Mouse (Mus musculus) hindbrain, embryonic 15.5 days (tissue): ENCODE results near the gene Rnasel. TPM values are rescaled to one million over a fixed set of nuclear protein-coding genes. Genes with fewer than 3 reads are reported as not detected.

Experiments used
- ATAC-seq: fragments of 200-750 bp; cut with Nextera tagmentation; 2 replicates; pipeline ENCODE4 v1.8.0; 2017; ENCODE audit warnings: low read depth, moderate number of reproducible peaks, moderate TSS enrichment; ENCODE audit not compliant: low FRiP score
- H3K27ac ChIP-seq: fragments of 300-500 bp; sonication (generic); replicated peaks from 2 replicates; pipeline ENCODE4 v1.5.1; 2015; ENCODE audit warnings: mild to moderate bottlenecking, inconsistent platforms
- H3K27me3 ChIP-seq: fragments of 300-500 bp; sonication (generic); 2 replicates; pipeline ENCODE4 v1.6.1; 2015; ENCODE audit warnings: control low read depth, inconsistent platforms
- H3K36me3 ChIP-seq: fragments of 300-500 bp; sonication (generic); 2 replicates; pipeline ENCODE4 v1.6.1; 2015; ENCODE audit warnings: control low read depth, inconsistent platforms
- H3K4me1 ChIP-seq: fragments of 300-500 bp; sonication (generic); replicated peaks from 2 replicates; pipeline ENCODE4 v1.6.1; 2015; ENCODE audit warnings: control low read depth, inconsistent platforms
- H3K4me2 ChIP-seq: fragments of 300-500 bp; sonication (generic); 2 replicates; pipeline ENCODE4 v1.6.1; 2015; ENCODE audit warnings: moderate library complexity, mild to moderate bottlenecking, inconsistent platforms
- H3K4me3 ChIP-seq: fragments of 300-500 bp; sonication (generic); 2 replicates; pipeline ENCODE4 v1.5.1; 2015; ENCODE audit warnings: mild to moderate bottlenecking, inconsistent platforms
- H3K9ac ChIP-seq: fragments of 300-500 bp; sonication (generic); 2 replicates; pipeline ENCODE4 v1.6.1; 2015; ENCODE audit warnings: inconsistent platforms
- H3K9me3 ChIP-seq: fragments of 300-500 bp; sonication (generic); 2 replicates; pipeline ENCODE4 v1.6.1; 2016; ENCODE audit warnings: control low read depth, inconsistent platforms
- WGBS: fragments of 180-500 bp; shearing (Covaris S2); methylation state at CpG from one replicate; pipeline ENCODE4 v1.1.7; 2015; 5-methylcytosine and 5-hydroxymethylcytosine counted together
- polyA plus RNA-seq: library from polyadenylated mRNA; unstranded; fragments of >200 nt; fragmentation: Nextera tagmentation; extraction: Ambion mirVana; gene quantifications from 2 replicates; pipeline ENCODE4 v1.2.1, GENCODE M21; 2015

The Rnasel gene
- polyA plus RNA-seq, 1 experiment from 2014 or later: 39.5 TPM

GRCm38 (mm10) chr1:153739437-153740015, 9.7 kb upstream of the Rnasel start:
- Histone ChIP-seq H3K27me3 (no peaks in the 10 kb centered on the region), H3K36me3 (no peaks in the 10 kb centered on the region), H3K4me3 (peak overlapping the region; percentile 41), H3K9ac (no peak overlapping the region), H3K9me3 (no peaks in the 10 kb centered on the region), H3K4me2 (peak overlapping the region; percentile 80), H3K4me1 (peaks cover 60% of the 10 kb centered on the region), H3K27ac (no peak overlapping the region)
- no peak for ATAC-seq
- 19% methylated on average over 13 of the region's 13 CpGs for WGBS

- peak; percentile 76 for ATAC-seq
- Histone ChIP-seq H3K36me3 (no peaks in the 10 kb centered on the region), H3K9ac (peak within 1 kb of the TSS; percentile 21; the same call in 1 of the 2 replicates), H3K27me3 (no peaks in the 10 kb centered on the region), H3K9me3 (no peaks in the 10 kb centered on the region), H3K4me3 (peak within 1 kb of the TSS; percentile 41), H3K4me2 (peak within 1 kb of the TSS; percentile 80), H3K27ac (no peak within 1 kb of the TSS), H3K4me1 (peaks cover 64% of the 10 kb centered on the region)
- 1% methylated on average over 28 of the region's 28 CpGs for WGBS
Observed at GRCm38 (mm10) chr1:153740145-153740544, 9.1 kb upstream of the Rnasel start, which contains the start of gene Rgs16. Gene Rgs16, plus strand, starts transcription at chr1:153740349.

DNA sequence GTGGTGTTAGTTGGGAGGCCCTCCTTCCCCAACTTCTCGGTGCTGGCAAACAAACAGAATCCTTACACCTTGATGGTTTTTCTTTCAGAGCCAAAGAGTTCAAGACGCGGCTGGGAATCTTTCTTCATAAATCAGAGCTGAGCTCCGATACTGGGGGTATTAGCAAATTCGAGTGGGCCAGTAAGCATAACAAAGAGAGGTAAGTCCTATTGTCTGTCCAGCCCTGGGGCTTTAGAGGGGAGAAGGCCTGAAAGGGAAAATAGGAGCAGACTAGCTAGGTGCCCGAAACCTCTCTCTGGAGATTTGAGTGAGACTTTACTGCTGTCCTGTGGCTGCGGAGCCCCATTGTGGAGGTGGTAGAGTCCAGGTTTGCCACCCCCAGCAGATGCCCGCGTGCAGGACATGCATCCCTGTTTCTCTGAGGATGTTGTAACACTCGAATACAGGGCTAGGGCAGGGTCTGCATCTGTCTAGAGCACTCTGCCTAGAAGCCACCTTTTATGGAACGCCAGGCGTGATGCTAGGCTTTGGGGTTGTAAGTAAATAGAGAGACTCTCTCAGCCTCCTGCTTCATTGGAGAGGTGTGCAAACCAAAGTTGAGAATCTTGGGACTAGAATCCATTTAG, 8.3 kb upstream of the Rnasel start:
- peaks cover 62% of the 10 kb centered on the region for H3K4me1 ChIP-seq
- no peaks in the 10 kb centered on the region for H3K27me3 ChIP-seq
- H3K36me3 ChIP-seq: no peaks in the 10 kb centered on the region
- H3K9ac ChIP-seq: 0 out of 2 replicates have a peak overlapping the region, but pooled peaks have one; percentile 21
- H3K9me3 ChIP-seq: no peaks in the 10 kb centered on the region
- H3K4me3 ChIP-seq: peak overlapping the region; percentile 41
- H3K27ac ChIP-seq: no peak overlapping the region
- 27% methylated on average over 12 of the region's 12 CpGs for WGBS
- ATAC-seq: no peak
- H3K4me2 ChIP-seq: peak overlapping the region; percentile 80

GRCm38 (mm10) chr1:153741551-153742316, 7.5 kb upstream of the Rnasel start:
- no peaks in the 10 kb centered on the region for H3K27me3 ChIP-seq
- H3K4me1 ChIP-seq: peaks cover 55% of the 10 kb centered on the region
- no peaks in the 10 kb centered on the region for H3K9me3 ChIP-seq
- ATAC-seq: no peak
- H3K27ac ChIP-seq: no peak overlapping the region
- H3K4me2 ChIP-seq: peak overlapping the region; percentile 80
- H3K4me3 ChIP-seq: peak overlapping the region; percentile 41
- 58% methylated on average over 18 of the region's 18 CpGs for WGBS
- no peak overlapping the region; the same call in 1 of the 2 replicates for H3K9ac ChIP-seq
- no peaks in the 10 kb centered on the region for H3K36me3 ChIP-seq

DNA sequence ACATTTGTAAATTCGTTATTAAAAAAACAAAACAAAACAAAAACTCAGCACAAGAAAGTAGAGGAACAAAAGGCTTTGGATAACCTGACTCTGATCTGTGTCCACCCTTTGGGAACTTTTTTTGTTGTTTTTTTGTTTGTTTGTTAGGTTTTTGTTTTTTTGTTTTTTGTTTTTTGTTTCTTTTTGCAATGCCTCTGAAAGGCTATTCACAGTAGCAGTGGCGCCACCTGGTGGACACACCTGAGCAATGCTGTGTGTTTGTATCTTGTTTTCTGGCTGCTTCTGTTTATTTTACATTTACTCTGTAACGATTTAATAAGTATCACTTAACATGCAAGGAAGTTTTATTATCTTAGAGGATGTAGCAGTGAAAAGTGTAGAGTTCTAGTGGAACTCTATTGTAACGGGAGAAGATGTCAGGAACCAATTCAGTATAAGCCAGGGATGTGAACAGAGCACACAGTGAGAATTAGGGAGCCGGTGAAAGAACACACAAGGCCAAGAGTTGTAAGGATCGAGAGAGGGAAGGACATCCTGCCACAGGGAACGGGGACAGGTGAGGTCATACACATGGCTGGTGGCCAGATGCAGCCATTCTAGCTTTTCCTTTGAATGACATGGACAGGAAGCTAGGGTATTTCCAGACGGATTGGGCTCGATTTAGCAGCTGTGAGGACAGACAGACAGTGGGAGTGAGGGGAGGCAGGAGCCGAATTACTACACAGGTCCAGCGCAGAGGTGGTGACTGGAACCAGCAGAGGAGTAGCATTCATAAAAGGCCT, 6.7 kb upstream of the Rnasel start:
- Histone ChIP-seq H3K27ac (no peak overlapping the region), H3K9me3 (no peaks in the 10 kb centered on the region), H3K4me1 (peaks cover 47% of the 10 kb centered on the region), H3K9ac (no peak overlapping the region), H3K36me3 (no peaks in the 10 kb centered on the region), H3K4me3 (peak overlapping the region; percentile 41), H3K4me2 (peak overlapping the region; percentile 80), H3K27me3 (no peaks in the 10 kb centered on the region)
- ATAC-seq: no peak
- 63% methylated on average over 11 of the region's 11 CpGs for WGBS

- ATAC-seq: no peak
- no peak overlapping the region for H3K27ac ChIP-seq
- H3K4me1 ChIP-seq: peaks cover 49% of the 10 kb centered on the region
- H3K4me3 ChIP-seq: no peak overlapping the region
- no peaks in the 10 kb centered on the region for H3K27me3 ChIP-seq
- H3K4me2 ChIP-seq: no peak overlapping the region
- H3K9ac ChIP-seq: no peak overlapping the region
- WGBS: 62% methylated on average over 14 of the region's 14 CpGs
- no peaks in the 10 kb centered on the region for H3K9me3 ChIP-seq
- no peaks in the 10 kb centered on the region for H3K36me3 ChIP-seq
Observed at GRCm38 (mm10) chr1:153746119-153746670, 3.0 kb upstream of the Rnasel start.

- Histone ChIP-seq H3K27ac (no peak overlapping the region), H3K36me3 (no peaks in the 10 kb centered on the region), H3K4me3 (no peak overlapping the region), H3K4me1 (peaks cover 50% of the 10 kb centered on the region), H3K9ac (no peak overlapping the region), H3K27me3 (no peaks in the 10 kb centered on the region), H3K4me2 (no peak overlapping the region), H3K9me3 (no peaks in the 10 kb centered on the region)
- ATAC-seq: no peak
- 3% methylated on average over 12 of the region's 12 CpGs for WGBS
Observed at GRCm38 (mm10) chr1:153746728-153747127, 2.5 kb upstream of the Rnasel start.

DNA sequence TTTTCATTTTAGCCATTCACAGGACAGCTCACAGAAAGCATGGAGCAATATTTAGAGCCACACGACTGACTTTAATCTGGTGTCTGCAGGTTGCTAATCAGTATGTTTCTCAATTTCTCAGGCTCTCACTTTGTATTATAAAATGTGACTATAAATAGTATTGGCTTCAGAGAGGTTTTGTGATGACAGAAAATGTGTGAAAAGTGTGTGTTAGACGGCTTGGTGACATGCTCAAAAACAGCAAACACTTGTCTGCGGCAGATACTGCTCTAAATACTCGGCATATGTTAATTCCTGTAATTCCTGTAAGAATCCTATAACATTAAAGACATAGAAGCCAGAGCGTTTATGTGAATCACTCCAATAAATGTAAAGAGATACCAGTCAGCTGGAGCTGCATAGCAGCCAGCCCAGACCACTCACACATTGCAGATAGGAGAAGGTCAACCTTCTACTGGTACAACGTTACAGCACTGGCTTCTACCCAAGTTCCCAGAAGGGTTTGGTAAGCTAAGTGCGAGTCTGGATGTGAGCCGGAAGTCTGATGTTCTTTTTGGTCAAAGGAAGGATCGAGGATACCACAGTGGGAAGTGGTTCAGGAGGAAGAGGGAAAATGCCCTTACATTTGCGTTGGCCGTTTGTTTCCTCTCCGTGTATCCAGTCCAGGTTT, 1.2 kb upstream of the Rnasel start:
- Histone ChIP-seq H3K27me3 (no peaks in the 10 kb centered on the region), H3K9ac (no peak overlapping the region), H3K36me3 (no peaks in the 10 kb centered on the region), H3K4me1 (peaks cover 51% of the 10 kb centered on the region), H3K9me3 (no peaks in the 10 kb centered on the region), H3K4me3 (no peak overlapping the region), H3K27ac (peak overlapping the region; percentile 89; the same call in 1 of the 2 replicates), H3K4me2 (peak overlapping the region; percentile 66)
- 78% methylated on average over 12 of the region's 12 CpGs for WGBS
- no peak for ATAC-seq

GRCm38 (mm10) chr1:153748549-153748948, 677 bp upstream of the Rnasel start:
- no peaks in the 10 kb centered on the region for H3K27me3 ChIP-seq
- no peaks in the 10 kb centered on the region for H3K36me3 ChIP-seq
- no peaks in the 10 kb centered on the region for H3K9me3 ChIP-seq
- ATAC-seq: no peak
- H3K4me2 ChIP-seq: peak overlapping the region; percentile 66
- H3K4me1 ChIP-seq: peaks cover 51% of the 10 kb centered on the region
- H3K4me3 ChIP-seq: no peak overlapping the region
- 0% methylated on average over 1 of the region's 1 CpGs for WGBS
- peak overlapping the region; percentile 89; the same call in 1 of the 2 replicates for H3K27ac ChIP-seq
- H3K9ac ChIP-seq: peak overlapping the region; percentile 62

- Histone ChIP-seq H3K4me1 (peaks cover 44% of the 10 kb centered on the region), H3K4me3 (peak overlapping the region; percentile 46), H3K27ac (peak overlapping the region; percentile 89), H3K27me3 (no peaks in the 10 kb centered on the region), H3K9ac (peak overlapping the region; percentile 62), H3K4me2 (peak overlapping the region; percentile 66), H3K9me3 (no peaks in the 10 kb centered on the region), H3K36me3 (no peaks in the 10 kb centered on the region)
- WGBS: 27% methylated on average over 6 of the region's 6 CpGs
- ATAC-seq: peak; percentile 12; the same call in 1 of the 2 replicates
Observed at GRCm38 (mm10) chr1:153750054-153750453, 828 bp downstream of the Rnasel start.

- no peak overlapping the region; the same call in 1 of the 2 replicates for H3K9ac ChIP-seq
- no peak for ATAC-seq
- 45% methylated on average over 13 of the region's 13 CpGs for WGBS
- H3K27ac ChIP-seq: peak overlapping the region; percentile 54
- H3K4me1 ChIP-seq: peaks cover 44% of the 10 kb centered on the region
- H3K27me3 ChIP-seq: no peaks in the 10 kb centered on the region
- no peaks in the 10 kb centered on the region for H3K9me3 ChIP-seq
- peak overlapping the region; percentile 16 for H3K4me3 ChIP-seq
- H3K4me2 ChIP-seq: peak overlapping the region; percentile 50
- peaks cover 4% of the 10 kb centered on the region; the same call in 1 of the 2 replicates for H3K36me3 ChIP-seq
Observed at GRCm38 (mm10) chr1:153751763-153752301, 2.6 kb downstream of the Rnasel start.
